Mouse (Mus musculus) B cell, adult (primary cell): ENCODE data around the gene Trpv4. TPM values are rescaled to one million over a fixed set of nuclear protein-coding genes. Genes with fewer than 3 reads are reported as not detected.

Experiments used
- total RNA-seq: library from RNA; stranded (reverse); gene quantifications from 4 replicates; pipeline ENCODE4 v1.2.4, GENCODE M21; 2023; ENCODE audit not compliant: inconsistent age

The Trpv4 gene
- total RNA-seq = 0.27 to 1.0 TPM in 2 of 4 replicates, not detected in the others

GRCm38 (mm10) chr5:114658255-114658654 is at the start of gene Trpv4:
TSS of gene Trpv4 (minus strand) at chr5:114658421.

GRCm38 (mm10) chr5:114707265-114708068 is 49.2 kb upstream of the Trpv4 start, which contains the start of gene Tchp:
TSS of gene Tchp (plus strand) at chr5:114707760.

GRCm38 (mm10) chr5:114690633-114691567 is 32.7 kb upstream of the Trpv4 start, which contains the start of gene Gltp:
TSS of gene Gltp (minus strand) at chr5:114690984.

Other genes starting within 250 kb of the Trpv4 start
- 5.9 to 9.3 TPM (median 7.6 TPM) in 4 replicates for gene Mmab, start 214.4 kb downstream of the Trpv4 start, total RNA-seq
- 7.3 to 13.9 TPM (median 9.3 TPM) in 4 replicates for gene Mvk, start 214.2 kb downstream of the Trpv4 start, total RNA-seq
- 6.5 to 11.6 TPM (median 8.6 TPM) in 4 replicates for gene Fam222a, start 90.4 kb downstream of the Trpv4 start, total RNA-seq
- gene Gltp, start 32.6 kb upstream of the Trpv4 start, total RNA-seq = 56.1 to 58.9 TPM (median 57.4 TPM) in 4 replicates
- gene Tchp, start 49.3 kb upstream of the Trpv4 start, total RNA-seq = 19.0 to 24.7 TPM (median 22.0 TPM) in 4 replicates
- gene Ankrd13a, start 116.3 kb upstream of the Trpv4 start, total RNA-seq = 187 to 205 TPM (median 199 TPM) in 4 replicates
- gene Git2, start 117.1 kb upstream of the Trpv4 start, total RNA-seq = 170 to 180 TPM (median 173 TPM) in 4 replicates
- gene 1500011B03Rik, start 165.0 kb upstream of the Trpv4 start, total RNA-seq = 50.4 to 57.2 TPM (median 52.4 TPM) in 4 replicates
- 0.24 to 0.67 TPM in 2 of 4 replicates, not detected in the others for gene 4930519G04Rik, start 195.2 kb upstream of the Trpv4 start, total RNA-seq
- not detected in 4 replicates for gene Gm9936, start 200.3 kb upstream of the Trpv4 start, total RNA-seq
- 4.5 to 7.3 TPM (median 6.6 TPM) in 4 replicates for gene Oasl2, start 238.5 kb upstream of the Trpv4 start, total RNA-seq